Mouse (Mus musculus): ENCODE results near the gene Mrpl36. TPM values are rescaled to one million over a fixed set of nuclear protein-coding genes. Genes with fewer than 3 reads are reported as not detected.

Mrpl36 gene
- 130 and 131 TPM in 2 replicates for polyA plus RNA-seq (2015; fragmentation: Nextera tagmentation; extraction: Ambion mirVana)

GRCm38 (mm10) chr13:73327827-73328698 lies at the start of gene Mrpl36, which contains the start of gene Ndufs6:
Mrpl36 (plus strand) TSS chr13:73328513.
Ndufs6 (minus strand) TSS chr13:73328542.
- H3K9me3 ChIP-seq: no peaks in the 10 kb centered on the region
- H3K4me1 ChIP-seq: peaks cover 29% of the 10 kb centered on the region
- H3K4me3 ChIP-seq: peak within 1 kb of the TSS; percentile 65
- peak; percentile 87 for ATAC-seq (ENCODE audit: borderline replicate concordance, extremely low read depth, low FRiP score, low TSS enrichment)
- H3K9ac ChIP-seq: peak within 1 kb of the TSS; percentile 64
- peaks cover 14% of the 10 kb centered on the region for H3K36me3 ChIP-seq
- H3K4me2 ChIP-seq: peak within 1 kb of the TSS; percentile 65
- H3K27ac ChIP-seq: peak within 1 kb of the TSS; percentile 63; the same call in 1 of the 2 replicates
- no peaks in the 10 kb centered on the region for H3K27me3 ChIP-seq
- under 1% methylated on average over 45 of the region's 45 CpGs for WGBS

DNA sequence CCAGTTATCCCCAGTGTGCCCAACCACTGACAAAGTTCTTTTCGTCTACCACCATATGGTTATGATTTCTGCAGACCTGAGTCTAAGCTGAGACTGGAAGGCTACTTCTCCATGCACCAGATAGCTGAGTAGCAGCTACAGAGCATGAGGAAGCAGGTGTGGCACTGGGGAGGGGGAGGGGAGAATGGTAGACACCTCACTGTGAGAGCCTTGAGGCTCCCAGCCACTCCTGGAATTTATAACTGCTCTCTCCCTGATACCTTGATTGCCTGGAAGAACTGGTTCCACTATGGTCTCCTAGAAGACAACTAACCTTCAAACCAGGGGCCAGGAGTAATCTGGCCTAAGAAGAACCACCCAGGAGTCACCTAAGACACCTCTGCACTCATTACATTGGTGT lies 49.1 kb upstream of the Mrpl36 start:
- Histone ChIP-seq H3K4me2 (no peak overlapping the region), H3K4me1 (no peaks in the 10 kb centered on the region), H3K27me3 (peaks cover 11% of the 10 kb centered on the region), H3K4me3 (no peak overlapping the region), H3K9ac (no peak overlapping the region), H3K9me3 (no peaks in the 10 kb centered on the region), H3K36me3 (no peaks in the 10 kb centered on the region), H3K27ac (no peak overlapping the region)
- no peak for ATAC-seq (ENCODE audit: borderline replicate concordance, extremely low read depth, low FRiP score, low TSS enrichment)
- 64% methylated on average over 1 of the region's 1 CpGs for WGBS

DNA sequence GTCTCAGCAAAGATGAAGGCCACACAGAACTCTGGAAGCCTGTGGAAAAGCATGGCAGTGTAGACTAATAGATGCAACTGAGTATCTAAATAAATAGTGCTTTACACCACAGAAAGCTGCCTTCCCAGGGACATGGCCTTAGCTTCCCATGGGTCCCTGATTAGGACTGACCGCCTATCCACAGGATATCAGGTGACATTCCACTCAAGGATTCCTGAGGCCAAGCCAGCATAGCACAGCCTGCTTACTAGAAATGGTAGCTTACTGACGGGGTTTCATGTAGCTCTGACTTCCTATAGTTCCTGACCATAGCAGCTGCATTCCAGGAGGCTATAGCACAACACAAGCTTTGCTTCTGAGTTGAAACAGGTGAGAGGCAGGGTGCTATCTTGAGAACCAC lies 45.9 kb upstream of the Mrpl36 start:
- no peak overlapping the region for H3K4me2 ChIP-seq
- no peaks in the 10 kb centered on the region for H3K27me3 ChIP-seq
- 58% methylated on average over 2 of the region's 2 CpGs for WGBS
- no peaks in the 10 kb centered on the region for H3K9me3 ChIP-seq
- no peak for ATAC-seq (ENCODE audit: borderline replicate concordance, extremely low read depth, low FRiP score, low TSS enrichment)
- no peaks in the 10 kb centered on the region for H3K36me3 ChIP-seq
- H3K27ac ChIP-seq: no peak overlapping the region
- H3K4me1 ChIP-seq: no peaks in the 10 kb centered on the region
- H3K9ac ChIP-seq: no peak overlapping the region
- no peak overlapping the region for H3K4me3 ChIP-seq

- Histone ChIP-seq H3K36me3 (no peaks in the 10 kb centered on the region), H3K27me3 (no peaks in the 10 kb centered on the region), H3K4me3 (no peak overlapping the region), H3K4me1 (no peaks in the 10 kb centered on the region), H3K27ac (no peak overlapping the region), H3K4me2 (no peak overlapping the region), H3K9ac (no peak overlapping the region), H3K9me3 (no peaks in the 10 kb centered on the region)
- 82% methylated on average over 1 of the region's 1 CpGs for WGBS
- ATAC-seq (ENCODE audit: borderline replicate concordance, extremely low read depth, low FRiP score, low TSS enrichment): no peak
These were observed 44.8 kb upstream of the Mrpl36 start for GRCm38 (mm10) chr13:73283534-73283933.

GRCm38 (mm10) chr13:73290206-73290605 lies 38.1 kb upstream of the Mrpl36 start:
- Histone ChIP-seq H3K9ac (no peak overlapping the region), H3K9me3 (no peaks in the 10 kb centered on the region), H3K4me1 (0 out of 2 replicates have a peak, but pooled peaks cover 2% of the 10 kb centered on the region), H3K36me3 (no peaks in the 10 kb centered on the region), H3K4me3 (no peak overlapping the region), H3K27me3 (no peaks in the 10 kb centered on the region), H3K27ac (0 out of 2 replicates have a peak overlapping the region, but pooled peaks have one; percentile 8), H3K4me2 (no peak overlapping the region)
- 60% methylated on average over 6 of the region's 6 CpGs for WGBS
- peak; percentile 68; the same call in 1 of the 2 replicates for ATAC-seq (ENCODE audit: borderline replicate concordance, extremely low read depth, low FRiP score, low TSS enrichment)

DNA sequence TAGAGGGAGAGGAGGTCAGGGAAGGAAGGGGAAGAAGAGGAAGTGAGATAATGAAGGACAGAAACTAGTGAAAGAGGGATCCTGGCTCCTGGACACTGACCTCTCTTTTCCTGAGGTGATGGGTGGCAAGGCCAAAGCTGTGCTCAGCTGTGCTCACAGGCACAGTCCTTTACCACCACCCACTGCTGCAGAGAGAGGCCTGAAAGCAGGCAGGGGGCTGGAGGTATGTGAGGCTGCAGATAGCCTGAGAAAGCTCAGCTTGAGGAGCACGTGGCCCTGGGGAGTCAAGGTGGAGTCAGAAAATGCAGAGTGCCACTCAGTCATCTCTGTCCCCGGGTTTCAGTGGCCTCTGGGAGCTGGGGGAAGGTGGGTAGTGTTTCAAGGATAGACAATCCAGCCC lies 37.2 kb upstream of the Mrpl36 start:
- no peak for ATAC-seq (ENCODE audit: borderline replicate concordance, extremely low read depth, low FRiP score, low TSS enrichment)
- Histone ChIP-seq H3K27me3 (no peaks in the 10 kb centered on the region), H3K4me1 (0 out of 2 replicates have a peak, but pooled peaks cover 2% of the 10 kb centered on the region), H3K27ac (no peak overlapping the region), H3K9ac (no peak overlapping the region), H3K4me2 (no peak overlapping the region), H3K4me3 (no peak overlapping the region), H3K36me3 (no peaks in the 10 kb centered on the region), H3K9me3 (no peaks in the 10 kb centered on the region)
- 7% methylated on average over 2 of the region's 2 CpGs for WGBS

- H3K9ac ChIP-seq: no peak overlapping the region
- H3K27me3 ChIP-seq: no peaks in the 10 kb centered on the region
- H3K4me3 ChIP-seq: no peak overlapping the region
- no peak overlapping the region for H3K27ac ChIP-seq
- ATAC-seq (ENCODE audit: borderline replicate concordance, extremely low read depth, low FRiP score, low TSS enrichment): no peak
- 57% methylated on average over 4 of the region's 4 CpGs for WGBS
- H3K9me3 ChIP-seq: no peaks in the 10 kb centered on the region
- no peaks in the 10 kb centered on the region for H3K36me3 ChIP-seq
- no peak overlapping the region for H3K4me2 ChIP-seq
- H3K4me1 ChIP-seq: no peaks in the 10 kb centered on the region
These were observed 29.6 kb upstream of the Mrpl36 start for GRCm38 (mm10) chr13:73298717-73299116.

GRCm38 (mm10) chr13:73299322-73299721 lies 29.0 kb upstream of the Mrpl36 start:
- no peak for ATAC-seq (ENCODE audit: borderline replicate concordance, extremely low read depth, low FRiP score, low TSS enrichment)

GRCm38 (mm10) chr13:73304729-73305128 lies 23.6 kb upstream of the Mrpl36 start:
- 48% methylated on average over 6 of the region's 6 CpGs for WGBS
- Histone ChIP-seq H3K36me3 (no peaks in the 10 kb centered on the region), H3K4me3 (no peak overlapping the region), H3K27me3 (no peaks in the 10 kb centered on the region), H3K9me3 (no peaks in the 10 kb centered on the region), H3K4me2 (no peak overlapping the region), H3K9ac (no peak overlapping the region), H3K4me1 (no peaks in the 10 kb centered on the region), H3K27ac (no peak overlapping the region)
- ATAC-seq (ENCODE audit: borderline replicate concordance, extremely low read depth, low FRiP score, low TSS enrichment): no peak

More at GRCm38 (mm10) chr13:73299322-73299721, 29.0 kb upstream of the Mrpl36 start:
- Histone ChIP-seq H3K4me2 (no peak overlapping the region), H3K9ac (no peak overlapping the region), H3K36me3 (no peaks in the 10 kb centered on the region), H3K4me1 (no peaks in the 10 kb centered on the region), H3K27me3 (no peaks in the 10 kb centered on the region), H3K27ac (no peak overlapping the region), H3K9me3 (no peaks in the 10 kb centered on the region), H3K4me3 (no peak overlapping the region)
- WGBS: 84% methylated on average over 5 of the region's 5 CpGs

DNA sequence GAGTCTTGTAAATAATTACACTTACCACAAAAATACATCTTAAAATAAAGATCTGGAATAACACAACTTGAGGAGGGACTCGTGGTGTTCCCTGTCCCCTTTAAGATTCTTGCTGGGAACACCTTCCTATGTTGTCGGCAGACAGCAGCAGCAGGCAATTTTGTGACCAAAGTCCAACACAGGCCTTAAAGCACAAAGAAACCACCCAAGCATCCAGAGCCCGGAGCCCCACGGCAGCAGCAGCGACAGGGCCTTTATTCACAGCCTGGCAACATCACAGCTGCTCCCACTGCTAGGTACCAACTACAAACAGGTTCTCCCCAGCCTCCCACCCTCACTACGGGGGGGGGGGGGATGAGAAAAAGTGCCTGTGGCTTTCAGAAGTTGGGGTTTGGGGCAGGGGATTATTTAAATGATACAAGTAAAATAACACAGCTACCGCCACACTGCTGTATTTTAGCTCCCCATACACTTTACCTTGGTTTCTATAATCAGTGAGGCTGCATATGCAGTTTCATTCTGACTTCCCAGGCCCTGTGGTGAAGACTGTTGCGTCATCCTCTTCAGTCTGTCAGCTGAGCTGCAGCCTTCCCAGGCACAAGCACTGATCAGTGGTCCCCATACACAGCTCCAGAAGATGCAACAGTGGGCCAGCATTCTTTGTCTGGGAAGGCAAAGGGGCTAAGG lies 22.8 kb upstream of the Mrpl36 start:
- no peaks in the 10 kb centered on the region for H3K36me3 ChIP-seq
- H3K9ac ChIP-seq: no peak overlapping the region
- H3K4me1 ChIP-seq: no peaks in the 10 kb centered on the region
- no peak overlapping the region for H3K27ac ChIP-seq
- 66% methylated on average over 8 of the region's 8 CpGs for WGBS
- H3K4me2 ChIP-seq: no peak overlapping the region
- ATAC-seq (ENCODE audit: borderline replicate concordance, extremely low read depth, low FRiP score, low TSS enrichment): no peak
- H3K9me3 ChIP-seq: no peaks in the 10 kb centered on the region
- H3K27me3 ChIP-seq: no peaks in the 10 kb centered on the region
- no peak overlapping the region for H3K4me3 ChIP-seq

DNA sequence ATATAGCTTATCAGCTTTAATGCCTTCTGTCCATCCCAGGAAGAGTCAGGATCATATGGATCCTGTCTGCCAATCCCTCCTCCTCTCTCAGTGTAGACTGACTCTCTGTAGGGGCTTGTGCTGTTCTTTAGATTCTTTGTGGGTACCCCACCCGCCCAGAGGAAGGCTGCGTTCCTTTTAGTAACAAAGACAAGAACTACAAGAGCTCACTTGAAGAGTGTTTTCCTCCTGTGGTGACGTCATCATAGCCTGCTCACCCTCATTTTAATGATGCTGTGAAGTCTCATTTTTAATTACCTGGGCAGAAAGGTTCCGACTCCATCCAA lies 22.3 kb upstream of the Mrpl36 start:
- Histone ChIP-seq H3K4me3 (no peak overlapping the region), H3K27me3 (no peaks in the 10 kb centered on the region), H3K36me3 (no peaks in the 10 kb centered on the region), H3K9me3 (no peaks in the 10 kb centered on the region), H3K9ac (no peak overlapping the region), H3K27ac (no peak overlapping the region), H3K4me1 (no peaks in the 10 kb centered on the region), H3K4me2 (no peak overlapping the region)
- no peak for ATAC-seq (ENCODE audit: borderline replicate concordance, extremely low read depth, low FRiP score, low TSS enrichment)
- WGBS: 51% methylated on average over 4 of the region's 4 CpGs

DNA sequence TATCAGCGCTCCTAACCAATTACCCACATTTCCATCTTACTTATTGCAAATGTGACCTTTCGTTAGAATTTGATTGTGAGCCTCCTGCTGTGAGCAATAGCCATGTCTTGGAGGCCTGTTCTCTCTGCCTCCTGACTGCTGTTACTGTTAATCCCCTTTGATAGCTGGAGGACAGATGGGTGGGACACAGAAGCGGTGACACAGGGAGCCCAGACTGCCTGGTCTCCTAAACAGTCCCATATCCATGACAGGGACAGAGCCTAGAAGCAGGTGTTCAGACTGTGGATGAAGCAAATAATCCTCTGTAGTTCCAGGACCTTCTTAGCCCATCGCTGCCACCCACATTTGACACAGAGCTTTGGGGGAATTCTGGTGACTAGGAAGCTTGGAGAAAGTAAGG lies 21.9 kb upstream of the Mrpl36 start:
- H3K4me2 ChIP-seq: no peak overlapping the region
- H3K9me3 ChIP-seq: no peaks in the 10 kb centered on the region
- H3K27ac ChIP-seq: no peak overlapping the region
- WGBS: 80% methylated on average over 4 of the region's 4 CpGs
- H3K9ac ChIP-seq: no peak overlapping the region
- ATAC-seq (ENCODE audit: borderline replicate concordance, extremely low read depth, low FRiP score, low TSS enrichment): no peak
- no peaks in the 10 kb centered on the region for H3K4me1 ChIP-seq
- no peaks in the 10 kb centered on the region for H3K27me3 ChIP-seq
- H3K36me3 ChIP-seq: no peaks in the 10 kb centered on the region
- no peak overlapping the region for H3K4me3 ChIP-seq
